Mouse (Mus musculus): ENCODE results near the gene Gm3250.
A peak's percentile ranks its signal among the peaks of the same experiment; 100 is the strongest.
"Not testable (repeated sequence)": the region's sequence is repeated elsewhere in the genome, so short reads cannot be mapped to it uniquely, and the experiment has no call there.

Gm3250 gene

DNA sequence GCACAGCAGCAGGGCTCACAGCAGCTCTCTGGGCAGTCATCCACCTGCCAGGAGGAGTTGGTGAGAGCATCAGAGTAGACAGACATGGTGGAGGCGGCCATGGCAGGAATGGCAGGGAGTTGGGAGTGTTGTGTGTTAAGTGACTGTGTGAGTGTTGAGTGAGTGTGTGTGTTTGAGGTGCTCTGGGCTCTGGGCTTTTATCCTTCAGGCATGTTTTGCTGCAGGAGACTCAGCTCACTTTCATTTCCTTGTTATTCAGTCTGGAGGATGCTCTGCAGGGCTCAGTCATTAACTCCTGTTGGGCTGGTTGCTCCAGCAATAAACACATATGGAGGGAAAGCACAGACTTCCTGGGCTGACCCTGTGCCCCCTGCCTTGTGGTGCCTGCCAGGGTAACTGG, at the start of gene Gm3250:
Gm3250 (minus strand) TSS at position 101 of the 400 bp plus-strand sequence.
- DNase-seq (ENCODE audit: low read depth, low spot score) = not testable (repeated sequence)

GRCm38 (mm10) chr10:77826951-77827350, 44.6 kb upstream of the Gm3250 start, which contains the start of gene Krtap10-4:
TSS of gene Krtap10-4 (minus strand) at chr10:77827095.
- DNase-seq (ENCODE audit: low read depth, low spot score) = no peak

DNA sequence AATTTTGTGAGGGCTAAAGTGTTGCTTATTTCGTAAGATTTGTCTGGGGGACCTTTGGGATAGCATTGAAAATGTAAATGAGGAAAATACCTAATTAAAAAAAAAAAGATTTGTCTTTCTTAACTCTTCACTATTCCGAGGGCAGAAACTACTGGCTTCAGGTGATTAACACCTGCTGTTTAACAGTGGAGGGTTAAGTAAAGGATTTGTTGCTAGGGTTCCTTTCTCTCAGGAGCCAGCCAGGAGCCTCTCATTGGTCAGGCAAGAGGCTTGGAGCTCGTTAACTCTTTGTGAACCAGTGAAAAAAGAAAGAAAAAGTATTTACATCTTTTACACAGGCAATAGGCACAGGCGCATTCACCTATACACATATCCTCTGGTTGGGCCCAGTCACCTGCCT, 36.9 kb upstream of the Gm3250 start:
- no peak for DNase-seq (ENCODE audit: low read depth, low spot score)

GRCm38 (mm10) chr10:77818523-77818922, 36.2 kb upstream of the Gm3250 start:
- DNase-seq (ENCODE audit: low read depth, low spot score) = no peak

GRCm38 (mm10) chr10:77815514-77815913, 33.2 kb upstream of the Gm3250 start:
- peak; percentile 40 for DNase-seq (ENCODE audit: low read depth, low spot score)

DNA sequence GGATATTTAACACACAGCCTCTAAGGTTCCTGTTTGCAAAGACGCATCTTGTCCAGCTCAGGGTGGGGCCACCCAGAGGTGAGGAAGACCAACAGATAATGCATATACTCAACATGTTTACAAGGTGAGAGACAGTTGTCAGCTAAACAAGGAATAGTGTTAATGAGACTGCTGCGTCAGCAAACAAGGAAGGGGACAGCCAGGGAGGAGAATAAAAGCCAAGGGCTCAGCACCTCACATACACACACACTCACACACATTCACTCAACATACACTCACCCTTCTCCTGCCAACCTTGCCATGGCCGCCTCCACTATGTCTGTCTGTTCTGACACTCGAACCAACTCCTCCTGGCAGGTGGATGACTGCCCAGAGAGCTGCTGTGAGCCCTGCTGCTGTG, 32.0 kb upstream of the Gm3250 start, which contains the start of gene Gm2696:
Gm2696 (plus strand) TSS at position 301 of the 400 bp plus-strand sequence.
- DNase-seq (ENCODE audit: low read depth, low spot score) = no peak

DNA sequence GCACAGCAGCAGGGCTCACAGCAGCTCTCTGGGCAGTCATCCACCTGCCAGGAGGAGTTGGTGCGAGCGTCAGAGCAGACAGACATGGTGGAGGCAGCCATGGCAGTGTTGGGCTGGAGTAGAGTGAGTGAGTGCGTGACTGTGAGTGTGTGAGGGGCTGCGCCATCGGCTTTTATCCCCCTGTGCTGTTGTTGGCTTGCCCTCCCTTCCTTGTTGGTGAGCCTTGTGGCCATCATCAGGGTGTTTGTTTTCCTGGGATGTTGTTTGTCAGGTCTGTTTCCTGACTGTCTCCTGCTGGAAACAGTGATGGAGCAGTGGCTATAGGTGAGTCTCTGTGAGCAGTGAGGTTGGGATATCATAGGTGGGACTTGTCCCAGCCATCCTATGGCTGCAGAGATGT, 29.4 kb upstream of the Gm3250 start, which contains the start of gene Gm9507:
Gm9507 (minus strand) TSS at position 101 of the 400 bp plus-strand sequence.
- DNase-seq (ENCODE audit: low read depth, low spot score) = no peak

DNA sequence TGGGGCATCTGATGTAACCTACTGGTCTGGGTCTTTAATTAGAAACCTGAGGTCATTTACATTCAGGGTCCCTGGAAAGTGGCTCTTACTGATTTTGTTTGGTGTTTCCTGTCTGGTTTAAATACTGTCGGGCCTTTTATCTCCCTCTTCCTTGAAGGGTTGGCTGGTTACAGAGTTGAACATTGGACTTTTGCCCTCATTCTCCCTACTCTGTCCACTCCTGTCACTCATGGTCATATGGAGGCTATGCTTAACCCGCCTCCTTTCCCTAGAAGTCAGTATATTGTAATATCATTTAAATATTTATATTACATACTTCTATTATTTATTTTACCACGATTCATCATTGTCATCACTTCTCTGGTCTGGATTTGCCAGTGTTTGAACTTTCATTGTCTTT, 21.8 kb upstream of the Gm3250 start:
- no peak for DNase-seq (ENCODE audit: low read depth, low spot score)

DNA sequence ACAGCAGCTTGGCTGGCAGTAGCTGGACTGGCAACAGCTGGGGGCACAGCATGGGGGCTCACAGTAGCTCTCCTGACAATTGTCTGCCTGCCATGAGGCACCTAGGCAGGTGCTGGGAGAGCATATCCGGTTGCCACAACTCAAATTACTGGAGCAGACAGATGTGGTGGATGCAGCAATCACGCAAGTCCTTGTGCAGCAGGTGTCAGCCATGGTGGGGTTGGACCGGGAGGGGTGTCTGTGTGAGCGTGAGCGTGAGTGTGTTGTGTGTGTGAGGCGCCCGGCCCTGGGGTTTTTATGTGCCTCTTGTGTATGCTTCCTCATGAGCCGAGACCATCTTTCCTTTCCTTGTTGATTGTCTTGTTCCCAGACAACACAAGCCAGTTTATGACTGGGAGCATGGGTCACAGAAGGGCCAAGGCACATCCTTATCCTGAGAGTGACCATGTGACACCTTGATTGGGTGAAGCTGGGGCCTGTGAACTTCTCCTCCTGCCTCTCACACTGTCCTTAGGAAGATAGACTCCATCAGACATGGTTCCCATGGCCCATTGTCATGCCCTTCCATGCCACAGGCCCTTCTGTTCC, 16.7 kb upstream of the Gm3250 start, which contains the start of gene Gm19668:
Gm19668 (minus strand) TSS at position 213 of the 588 bp plus-strand sequence.
- DNase-seq (ENCODE audit: low read depth, low spot score) = peak; percentile 11

DNA sequence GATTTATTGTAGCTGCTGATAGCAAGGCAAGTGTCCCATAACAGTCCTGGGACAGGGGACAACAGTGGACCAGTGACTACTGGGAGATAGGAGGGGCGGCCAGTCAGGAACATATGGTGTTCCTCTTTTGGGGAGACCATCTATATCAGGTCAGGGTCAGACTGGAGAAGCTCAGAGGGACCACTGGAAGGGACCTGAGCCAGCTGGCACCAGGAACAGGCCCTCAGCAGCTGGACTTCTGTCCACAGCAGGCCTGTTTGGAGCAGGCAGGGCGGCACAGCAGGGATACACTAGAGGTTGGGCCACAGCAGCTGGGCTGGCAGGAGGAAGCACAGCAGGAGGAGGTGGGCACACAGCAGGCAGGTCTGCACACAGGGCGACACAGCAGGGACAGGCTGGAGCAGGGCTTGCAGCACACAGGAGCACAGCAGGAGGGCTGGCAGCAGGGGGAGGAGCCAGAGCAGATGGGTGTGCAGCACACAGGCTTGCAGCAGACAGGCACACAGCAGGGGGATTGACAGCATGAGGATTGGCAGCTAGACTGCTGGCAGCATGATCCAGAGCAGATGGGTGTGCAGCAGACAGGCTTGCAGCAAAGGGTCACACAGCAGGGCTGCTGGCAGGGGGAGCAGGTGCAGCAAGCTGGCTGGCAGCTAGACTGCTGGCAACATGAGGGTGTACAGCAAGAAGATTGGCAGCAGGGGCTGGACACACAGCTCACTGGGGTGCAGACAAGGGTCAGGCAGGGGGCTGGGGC, 16.0 kb upstream of the Gm3250 start:
- DNase-seq (ENCODE audit: low read depth, low spot score) = not testable (repeated sequence)

GRCm38 (mm10) chr10:77797677-77798076, 15.3 kb upstream of the Gm3250 start:
- DNase-seq (ENCODE audit: low read depth, low spot score) = no peak

DNA sequence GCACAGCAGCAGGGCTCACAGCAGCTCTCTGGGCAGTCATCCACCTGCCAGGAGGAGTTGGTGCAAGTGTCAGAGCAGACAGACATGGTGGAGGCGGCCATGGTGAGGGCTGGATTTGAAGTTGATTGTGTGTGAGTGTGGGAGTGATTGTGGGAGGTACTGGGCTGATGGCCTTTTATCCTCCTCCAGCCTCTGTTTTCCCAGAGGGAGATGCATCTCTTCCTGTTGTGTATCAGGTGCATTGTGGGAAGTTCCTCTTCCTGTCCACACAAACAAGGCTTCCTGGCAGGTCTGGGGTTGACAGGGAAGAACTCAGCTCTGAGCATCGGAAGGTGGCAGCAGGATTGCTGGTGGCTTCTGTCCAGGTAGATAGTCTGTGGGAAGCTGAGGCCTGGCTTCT, 12.6 kb upstream of the Gm3250 start, which contains the start of gene Gm9639:
Gm9639 (minus strand) TSS at position 101 of the 400 bp plus-strand sequence.
- no peak for DNase-seq (ENCODE audit: low read depth, low spot score)

- no peak for DNase-seq (ENCODE audit: low read depth, low spot score)
These were observed 6.3 kb upstream of the Gm3250 start for GRCm38 (mm10) chr10:77788621-77789020.

DNA sequence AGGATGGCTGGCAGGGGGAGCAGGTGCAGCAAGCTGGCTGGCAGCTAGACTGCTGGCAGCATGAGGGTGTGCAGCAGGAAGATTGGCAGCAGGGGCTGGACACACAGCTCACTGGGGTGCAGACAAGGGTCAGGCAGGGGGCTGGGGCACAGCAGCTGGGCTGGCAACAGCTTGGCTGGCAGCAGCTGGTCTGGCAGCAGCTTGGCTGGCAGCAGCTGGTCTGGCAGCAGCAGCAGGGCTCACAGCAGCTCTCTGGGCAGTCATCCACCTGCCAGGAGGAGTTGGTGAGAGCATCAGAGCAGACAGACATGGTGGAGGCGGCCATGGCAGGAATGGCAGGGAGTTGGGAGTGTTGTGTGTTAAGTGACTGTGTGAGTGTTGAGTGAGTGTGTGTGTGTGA, 5.5 kb upstream of the Gm3250 start, which contains the start of gene Gm7137:
Gm7137 (minus strand) TSS at position 325 of the 400 bp plus-strand sequence.
- DNase-seq (ENCODE audit: low read depth, low spot score) = not testable (repeated sequence)

DNA sequence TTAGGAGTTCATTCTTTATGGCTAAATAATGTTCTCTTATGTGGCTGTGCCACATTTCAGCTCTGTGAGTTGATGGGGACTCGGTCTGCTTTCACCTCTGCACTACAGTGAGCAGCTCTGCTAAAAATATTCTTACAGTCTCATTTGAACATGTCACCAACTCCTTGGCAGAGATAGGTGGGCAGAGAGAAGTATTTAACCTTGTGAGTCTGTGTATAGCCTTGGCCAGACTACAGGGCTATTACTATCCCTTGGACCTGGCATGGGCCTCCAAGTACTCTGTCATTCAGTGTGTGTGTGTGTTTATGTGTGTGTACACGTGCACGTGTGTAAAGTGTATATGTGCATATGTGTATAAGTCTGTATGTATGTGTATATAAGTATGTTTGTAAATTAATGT, 1.1 kb upstream of the Gm3250 start:
- not testable (repeated sequence) for DNase-seq (ENCODE audit: low read depth, low spot score)

DNA sequence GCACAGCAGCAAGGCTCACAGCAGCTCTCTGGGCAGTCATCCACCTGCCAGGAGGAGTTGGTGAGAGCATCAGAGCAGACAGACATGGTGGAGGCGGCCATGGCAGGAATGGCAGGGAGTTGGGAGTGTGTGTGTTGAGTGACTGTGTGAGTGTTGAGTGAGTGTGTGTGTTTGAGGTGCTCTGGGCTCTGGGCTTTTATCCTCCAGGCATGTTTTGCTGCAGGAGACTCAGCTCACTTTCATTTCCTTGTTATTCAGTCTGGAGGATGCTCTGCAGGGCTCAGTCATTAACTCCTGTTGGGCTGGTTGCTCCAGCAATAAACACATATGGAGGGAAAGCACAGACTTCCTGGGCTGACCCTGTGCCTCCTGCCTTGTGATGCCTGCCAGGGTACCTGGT, 5.5 kb downstream of the Gm3250 start, which contains the start of gene Gm7138:
Gm7138 (minus strand) TSS at position 101 of the 400 bp plus-strand sequence.
- DNase-seq (ENCODE audit: low read depth, low spot score) = not testable (repeated sequence)

DNA sequence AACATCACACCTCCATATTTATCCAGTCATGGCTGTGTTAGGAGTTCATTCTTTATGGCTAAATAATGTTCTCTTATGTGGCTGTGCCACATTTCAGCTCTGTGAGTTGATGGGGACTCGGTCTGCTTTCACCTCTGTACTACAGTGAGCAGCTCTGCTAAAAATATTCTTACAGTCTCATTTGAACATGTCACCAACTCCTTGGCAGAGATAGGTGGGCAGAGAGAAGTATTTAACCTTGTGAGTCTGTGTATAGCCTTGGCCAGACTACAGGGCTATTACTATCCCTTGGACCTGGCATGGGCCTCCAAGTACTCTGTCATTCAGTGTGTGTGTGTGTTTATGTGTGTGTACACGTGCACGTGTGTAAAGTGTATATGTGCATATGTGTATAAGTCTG, 10.2 kb downstream of the Gm3250 start:
- not testable (repeated sequence) for DNase-seq (ENCODE audit: low read depth, low spot score)

DNA sequence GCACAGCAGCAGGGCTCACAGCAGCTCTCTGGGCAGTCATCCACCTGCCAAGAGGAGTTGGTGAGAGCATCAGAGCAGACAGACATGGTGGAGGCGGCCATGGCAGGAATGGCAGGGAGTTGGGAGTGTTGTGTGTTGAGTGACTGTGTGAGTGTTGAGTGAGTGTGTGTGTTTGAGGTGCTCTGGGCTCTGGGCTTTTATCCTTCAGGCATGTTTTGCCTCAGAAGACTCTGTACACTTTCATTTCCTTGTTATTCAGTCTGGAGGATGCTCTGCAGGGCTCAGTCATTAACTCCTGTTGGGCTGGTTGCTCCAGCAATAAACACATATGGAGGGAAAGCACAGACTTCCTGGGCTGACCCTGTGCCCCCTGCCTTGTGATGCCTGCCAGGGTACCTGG, 11.1 kb downstream of the Gm3250 start, which contains the start of gene Gm3238:
Gm3238 (minus strand) TSS at position 101 of the 400 bp plus-strand sequence.
- DNase-seq (ENCODE audit: low read depth, low spot score) = not testable (repeated sequence)

DNA sequence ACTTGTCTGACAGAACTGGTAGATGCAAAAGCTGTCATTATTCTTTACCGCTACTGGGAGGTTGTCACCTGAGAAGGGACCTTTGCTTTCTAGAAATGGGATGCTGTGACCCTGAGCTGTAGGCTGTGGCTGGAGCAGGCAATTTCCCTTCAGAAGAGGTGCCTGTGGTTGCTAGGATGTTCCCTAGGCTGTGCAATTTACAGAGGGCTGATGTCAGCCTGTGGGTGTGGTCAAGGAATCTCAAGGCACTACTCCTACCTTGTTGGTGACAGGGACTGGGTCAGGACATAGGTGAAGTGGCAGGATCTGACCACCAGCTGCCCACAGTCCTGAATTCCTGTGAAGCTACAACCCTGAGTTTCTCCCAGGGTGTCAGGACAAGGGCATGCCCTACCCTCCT, 12.6 kb downstream of the Gm3250 start:
- no peak for DNase-seq (ENCODE audit: low read depth, low spot score)

GRCm38 (mm10) chr10:77759582-77759981, 22.8 kb downstream of the Gm3250 start, which contains the start of gene Gm3233:
TSS of gene Gm3233 (minus strand) at chr10:77759682.
- not testable (repeated sequence) for DNase-seq (ENCODE audit: low read depth, low spot score)

DNA sequence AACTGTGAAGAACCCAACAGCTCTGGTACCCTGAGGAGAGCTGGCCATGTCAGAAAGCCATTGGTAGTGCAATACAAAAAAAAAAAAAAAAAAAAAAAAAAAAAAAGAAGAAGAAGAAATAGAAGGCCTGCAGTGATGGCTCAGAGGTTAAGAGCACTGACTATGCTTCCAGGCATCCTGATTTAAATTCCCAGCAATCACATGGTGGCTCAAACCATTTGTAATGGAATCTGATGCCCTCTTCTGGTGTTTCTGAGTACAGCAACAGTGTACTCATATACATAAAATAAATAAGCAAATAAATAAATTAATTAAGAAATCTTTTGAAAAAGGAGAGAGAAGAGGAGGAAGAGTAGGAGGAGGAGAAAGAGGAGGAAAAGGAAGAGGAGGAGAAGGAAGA, 28.9 kb downstream of the Gm3250 start:
- DNase-seq (ENCODE audit: low read depth, low spot score) = peak; percentile 48

- not testable (repeated sequence) for DNase-seq (ENCODE audit: low read depth, low spot score)
These were observed 30.0 kb downstream of the Gm3250 start for GRCm38 (mm10) chr10:77752312-77752711.
